Mouse (Mus musculus) heart, adult 9 months (tissue): ENCODE measurements around the gene Ddx4.

Experiments used
- DNase-seq, 2 experiments: peaks; one replicate each; pipeline ENCODE4 v3.0.0; 2022; ENCODE audit warnings: low spot score in 2 of 2

Ddx4 gene

DNA sequence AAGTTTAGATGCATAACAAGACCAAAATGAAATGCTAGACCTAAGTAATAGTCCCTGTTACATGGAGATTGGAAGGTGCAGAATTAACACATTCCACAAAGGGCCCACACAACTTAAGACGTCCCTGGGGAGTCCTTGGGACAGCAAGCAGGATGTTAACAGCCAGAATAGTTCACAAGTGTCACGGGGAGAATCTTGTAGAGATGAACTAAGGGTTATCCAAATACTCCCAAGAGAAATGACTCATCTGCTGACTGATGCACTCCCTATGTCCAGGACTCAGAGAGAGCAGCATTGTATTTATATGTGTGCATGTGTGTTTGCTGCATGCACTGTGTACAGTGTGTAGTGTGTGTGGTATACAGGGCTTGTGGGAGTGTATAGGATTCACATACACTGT, 95.8 kb downstream of the Ddx4 start:
- no peak for DNase-seq

DNA sequence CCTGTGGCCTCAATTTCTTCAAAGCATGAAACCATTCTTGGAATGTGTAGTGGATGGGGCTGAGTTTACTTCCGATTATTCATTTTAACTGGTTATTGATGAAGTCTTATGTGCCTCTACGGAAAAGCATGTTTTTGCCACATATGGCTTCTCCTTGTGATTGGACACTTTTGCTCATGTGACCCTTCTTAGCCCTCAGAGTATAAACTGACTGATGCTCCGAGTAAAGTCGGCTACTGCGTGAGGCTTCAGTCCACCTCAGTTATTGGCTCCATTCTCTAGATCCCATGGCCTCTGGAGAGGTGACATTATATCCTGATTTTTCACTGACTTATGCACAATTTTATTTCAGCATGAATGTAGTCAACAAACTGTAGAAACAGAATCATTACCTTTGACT, 99.0 kb downstream of the Ddx4 start:
- DNase-seq = no peak

DNA sequence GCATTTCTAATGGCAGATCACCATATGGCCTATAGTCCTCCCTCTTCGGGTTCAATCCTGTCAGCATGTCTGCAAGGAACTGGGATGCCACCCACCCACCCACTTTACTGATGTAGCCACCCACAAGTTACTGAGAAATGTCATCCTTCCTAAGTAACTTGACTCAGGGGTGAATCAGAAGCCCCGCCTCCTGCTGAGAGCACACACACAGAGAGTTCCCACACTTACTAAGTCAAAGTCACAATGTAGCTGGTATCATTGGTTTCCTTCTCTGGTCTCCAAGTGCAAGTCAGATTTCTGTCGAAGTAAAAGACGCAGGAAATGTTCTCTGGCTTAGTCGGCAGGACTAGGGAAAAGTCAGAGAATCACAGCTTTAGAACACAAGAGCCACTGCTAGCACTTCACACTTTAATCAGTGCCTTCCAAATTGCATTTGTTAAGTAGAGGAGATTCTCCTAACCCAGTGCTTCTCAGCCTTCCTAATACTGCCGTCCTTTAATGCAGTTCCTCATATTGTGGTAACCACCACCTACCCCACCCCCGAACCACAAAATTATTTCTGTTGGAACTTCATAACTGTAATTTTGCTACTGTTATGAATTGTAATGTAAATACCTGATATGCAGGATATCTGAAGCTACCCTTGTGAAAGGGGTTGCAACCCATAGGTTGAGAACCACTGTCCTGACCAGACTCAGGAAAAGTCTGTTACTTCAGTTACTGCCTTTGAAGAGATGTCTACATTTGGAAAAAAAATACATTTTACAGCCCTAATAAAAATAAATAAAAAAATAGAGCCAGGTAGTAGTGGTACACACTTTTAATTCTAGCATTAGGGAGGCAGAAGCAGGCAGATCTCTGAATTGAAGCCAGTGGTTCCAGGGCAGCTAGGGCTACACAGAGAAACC, 100.4 kb downstream of the Ddx4 start:
- DNase-seq = no peak
